Mouse (Mus musculus) limb, embryonic 15.5 days (tissue): ENCODE measurements around the gene Sbk3. TPM values are rescaled to one million over a fixed set of nuclear protein-coding genes. Genes with fewer than 3 reads are reported as not detected.
A peak's percentile ranks its signal among the peaks of the same experiment; 100 is the strongest.

Experiments
- ATAC-seq: fragments of 200-750 bp; cut with Nextera tagmentation; 2 replicates; pipeline ENCODE4 v1.8.0; 2017; ENCODE audit warnings: low read depth, moderate TSS enrichment; ENCODE audit not compliant: insufficient number of reproducible peaks, low FRiP score, low TSS enrichment
- H3K27ac ChIP-seq: fragments of 300-500 bp; sonication (generic); 2 replicates; pipeline ENCODE4 v1.5.1; 2015; ENCODE audit warnings: moderate library complexity, mild to moderate bottlenecking, inconsistent platforms
- H3K27me3 ChIP-seq: fragments of 300-500 bp; sonication (generic); 2 replicates; pipeline ENCODE4 v1.6.1; 2015; ENCODE audit warnings: inconsistent platforms
- H3K36me3 ChIP-seq: fragments of 300-500 bp; sonication (generic); 2 replicates; pipeline ENCODE4 v1.6.1; 2015; ENCODE audit warnings: inconsistent platforms
- H3K4me1 ChIP-seq: fragments of 300-500 bp; sonication (generic); 2 replicates; pipeline ENCODE4 v1.6.1; 2015; ENCODE audit warnings: inconsistent platforms
- H3K4me2 ChIP-seq: fragments of 300-500 bp; sonication (generic); 2 replicates; pipeline ENCODE4 v1.6.1; 2015; ENCODE audit warnings: mild to moderate bottlenecking, inconsistent platforms
- H3K4me3 ChIP-seq: fragments of 300-500 bp; sonication (generic); 2 replicates; pipeline ENCODE4 v1.5.1; 2015; ENCODE audit warnings: mild to moderate bottlenecking, inconsistent platforms
- H3K9ac ChIP-seq: fragments of 300-500 bp; sonication (generic); 2 replicates; pipeline ENCODE4 v1.6.1; 2015; ENCODE audit warnings: inconsistent platforms
- H3K9me3 ChIP-seq: fragments of 300-500 bp; sonication (generic); 2 replicates; pipeline ENCODE4 v1.6.1; 2016; ENCODE audit warnings: inconsistent platforms
- WGBS: fragments of 180-500 bp; shearing (Covaris S2); methylation state at CpG from one replicate; pipeline ENCODE4 v1.1.7; 2015; 5-methylcytosine and 5-hydroxymethylcytosine counted together
- polyA plus RNA-seq: library from polyadenylated mRNA; unstranded; fragments of >200 nt; fragmentation: Nextera tagmentation; extraction: Ambion mirVana; gene quantifications from 2 replicates; pipeline ENCODE4 v1.2.1, GENCODE M21; 2015

The Sbk3 gene
- polyA plus RNA-seq, 1 experiment from 2014 or later = not detected

GRCm38 (mm10) chr7:4947855-4948254 lies 23.1 kb downstream of the Sbk3 start:
- peaks cover 8% of the 10 kb centered on the region; the same call in 1 of the 2 replicates for H3K4me1 ChIP-seq
- no peaks in the 10 kb centered on the region for H3K9me3 ChIP-seq
- ATAC-seq = no peak
- H3K9ac ChIP-seq = no peak overlapping the region
- H3K4me2 ChIP-seq = no peak overlapping the region
- no peak overlapping the region for H3K27ac ChIP-seq
- H3K4me3 ChIP-seq = no peak overlapping the region
- no peaks in the 10 kb centered on the region for H3K27me3 ChIP-seq
- no peaks in the 10 kb centered on the region for H3K36me3 ChIP-seq
- WGBS = 20% methylated on average over 2 of the region's 2 CpGs

- H3K9me3 ChIP-seq = no peaks in the 10 kb centered on the region
- peaks cover 8% of the 10 kb centered on the region; the same call in 1 of the 2 replicates for H3K4me1 ChIP-seq
- H3K27ac ChIP-seq = no peak overlapping the region
- H3K9ac ChIP-seq = no peak overlapping the region
- peak overlapping the region; percentile 48 for H3K4me2 ChIP-seq
- peak; percentile 70; the same call in 1 of the 2 replicates for ATAC-seq
- 20% methylated on average over 15 of the region's 15 CpGs for WGBS
- peak overlapping the region; percentile 33 for H3K4me3 ChIP-seq
- no peaks in the 10 kb centered on the region for H3K27me3 ChIP-seq
- H3K36me3 ChIP-seq = no peaks in the 10 kb centered on the region
These were observed 27.6 kb downstream of the Sbk3 start for GRCm38 (mm10) chr7:4943223-4943815.

- H3K9ac ChIP-seq = no peak overlapping the region
- ATAC-seq = no peak
- no peaks in the 10 kb centered on the region for H3K9me3 ChIP-seq
- no peaks in the 10 kb centered on the region for H3K27me3 ChIP-seq
- no peak overlapping the region for H3K4me2 ChIP-seq
- 48% methylated on average over 5 of the region's 5 CpGs for WGBS
- peaks cover 5% of the 10 kb centered on the region; the same call in 1 of the 2 replicates for H3K4me1 ChIP-seq
- no peak overlapping the region for H3K27ac ChIP-seq
- no peaks in the 10 kb centered on the region for H3K36me3 ChIP-seq
- H3K4me3 ChIP-seq = no peak overlapping the region
These were observed 28.3 kb downstream of the Sbk3 start for GRCm38 (mm10) chr7:4942673-4943072.

GRCm38 (mm10) chr7:4940068-4940479 lies 30.9 kb downstream of the Sbk3 start:
- ATAC-seq = no peak
- WGBS = 14% methylated on average over 9 of the region's 9 CpGs
- H3K4me2 ChIP-seq = no peak overlapping the region
- H3K4me1 ChIP-seq = peaks cover 5% of the 10 kb centered on the region; the same call in 1 of the 2 replicates
- H3K9ac ChIP-seq = no peak overlapping the region
- H3K4me3 ChIP-seq = no peak overlapping the region
- no peaks in the 10 kb centered on the region for H3K27me3 ChIP-seq
- H3K27ac ChIP-seq = no peak overlapping the region
- H3K36me3 ChIP-seq = no peaks in the 10 kb centered on the region
- no peaks in the 10 kb centered on the region for H3K9me3 ChIP-seq

GRCm38 (mm10) chr7:4938456-4938855 lies 32.5 kb downstream of the Sbk3 start:
- H3K27me3 ChIP-seq = no peaks in the 10 kb centered on the region
- WGBS = 26% methylated on average over 2 of the region's 2 CpGs

GRCm38 (mm10) chr7:4937392-4937791 lies 33.6 kb downstream of the Sbk3 start:
- Histone ChIP-seq H3K27me3 (no peaks in the 10 kb centered on the region), H3K36me3 (no peaks in the 10 kb centered on the region), H3K4me1 (no peaks in the 10 kb centered on the region), H3K9ac (no peak overlapping the region), H3K4me3 (no peak overlapping the region), H3K9me3 (no peaks in the 10 kb centered on the region), H3K27ac (no peak overlapping the region), H3K4me2 (no peak overlapping the region)
- ATAC-seq = no peak
- 65% methylated on average over 11 of the region's 11 CpGs for WGBS

More at GRCm38 (mm10) chr7:4938456-4938855, 32.5 kb downstream of the Sbk3 start:
- Histone ChIP-seq H3K36me3 (no peaks in the 10 kb centered on the region), H3K27ac (no peak overlapping the region), H3K9ac (no peak overlapping the region), H3K4me2 (no peak overlapping the region), H3K9me3 (no peaks in the 10 kb centered on the region), H3K4me1 (peaks cover 2% of the 10 kb centered on the region; the same call in 1 of the 2 replicates), H3K4me3 (no peak overlapping the region)
- ATAC-seq = no peak

GRCm38 (mm10) chr7:4936832-4937231 lies 34.1 kb downstream of the Sbk3 start:
- Histone ChIP-seq H3K36me3 (no peaks in the 10 kb centered on the region), H3K4me2 (no peak overlapping the region), H3K9ac (no peak overlapping the region), H3K9me3 (no peaks in the 10 kb centered on the region), H3K4me3 (no peak overlapping the region), H3K4me1 (no peaks in the 10 kb centered on the region), H3K27me3 (no peaks in the 10 kb centered on the region), H3K27ac (no peak overlapping the region)
- WGBS = 71% methylated on average over 10 of the region's 10 CpGs
- ATAC-seq = no peak

GRCm38 (mm10) chr7:4934160-4934914 lies 36.6 kb downstream of the Sbk3 start:
- no peak overlapping the region for H3K4me2 ChIP-seq
- H3K4me3 ChIP-seq = no peak overlapping the region
- H3K36me3 ChIP-seq = no peaks in the 10 kb centered on the region
- no peaks in the 10 kb centered on the region for H3K9me3 ChIP-seq
- H3K27ac ChIP-seq = no peak overlapping the region
- WGBS = 78% methylated on average over 4 of the region's 4 CpGs
- H3K4me1 ChIP-seq = no peaks in the 10 kb centered on the region
- ATAC-seq = no peak
- H3K27me3 ChIP-seq = no peaks in the 10 kb centered on the region
- no peak overlapping the region for H3K9ac ChIP-seq

- Histone ChIP-seq H3K4me3 (no peak overlapping the region), H3K36me3 (no peaks in the 10 kb centered on the region), H3K27me3 (no peaks in the 10 kb centered on the region), H3K9me3 (no peaks in the 10 kb centered on the region), H3K4me2 (no peak overlapping the region), H3K27ac (no peak overlapping the region), H3K4me1 (0 out of 2 replicates have a peak, but pooled peaks cover 2% of the 10 kb centered on the region), H3K9ac (no peak overlapping the region)
- WGBS = 71% methylated on average over 12 of the region's 12 CpGs
- no peak for ATAC-seq
These were observed 37.9 kb downstream of the Sbk3 start for GRCm38 (mm10) chr7:4933103-4933502.

GRCm38 (mm10) chr7:4928323-4928722 lies 42.6 kb downstream of the Sbk3 start:
- H3K36me3 ChIP-seq = no peaks in the 10 kb centered on the region
- no peak overlapping the region for H3K9ac ChIP-seq
- H3K4me1 ChIP-seq = peaks cover 43% of the 10 kb centered on the region
- H3K4me2 ChIP-seq = no peak overlapping the region
- H3K4me3 ChIP-seq = no peak overlapping the region
- H3K27me3 ChIP-seq = no peaks in the 10 kb centered on the region
- WGBS = 70% methylated on average over 17 of the region's 17 CpGs
- H3K27ac ChIP-seq = no peak overlapping the region
- no peaks in the 10 kb centered on the region for H3K9me3 ChIP-seq
- no peak for ATAC-seq

GRCm38 (mm10) chr7:4927711-4928110 lies 43.3 kb downstream of the Sbk3 start:
- 55% methylated on average over 8 of the region's 8 CpGs for WGBS
- H3K4me1 ChIP-seq = peaks cover 49% of the 10 kb centered on the region
- H3K9me3 ChIP-seq = no peaks in the 10 kb centered on the region
- peak overlapping the region; percentile 47; the same call in 1 of the 2 replicates for H3K27ac ChIP-seq
- no peak overlapping the region for H3K9ac ChIP-seq
- peak overlapping the region; percentile 66; the same call in 1 of the 2 replicates for H3K4me2 ChIP-seq
- no peaks in the 10 kb centered on the region for H3K27me3 ChIP-seq
- H3K4me3 ChIP-seq = no peak overlapping the region
- no peak for ATAC-seq
- H3K36me3 ChIP-seq = no peaks in the 10 kb centered on the region

- Histone ChIP-seq H3K4me2 (peak overlapping the region; percentile 66; the same call in 1 of the 2 replicates), H3K4me1 (peaks cover 58% of the 10 kb centered on the region), H3K9ac (no peak overlapping the region), H3K4me3 (peak overlapping the region; percentile 12), H3K27ac (peak overlapping the region; percentile 91; the same call in 1 of the 2 replicates), H3K9me3 (no peaks in the 10 kb centered on the region), H3K27me3 (no peaks in the 10 kb centered on the region), H3K36me3 (no peaks in the 10 kb centered on the region)
- no peak for ATAC-seq
- 66% methylated on average over 16 of the region's 16 CpGs for WGBS
These were observed 44.1 kb downstream of the Sbk3 start for GRCm38 (mm10) chr7:4926849-4927248.
